Mouse (Mus musculus) lung, postnatal 36 days (tissue): ENCODE measurements at regions not wholly inside any gene's neighbourhood (a gene's known extent, or its start where the extent isn't known, plus 50 kb on each side); places are given as distances from the start of the nearest gene placed in this dataset.
A peak's percentile ranks its signal among the peaks of the same experiment; 100 is the strongest.

Experiments
- DNase-seq: peaks from one replicate; pipeline ENCODE4 v3.0.0; 2022; ENCODE audit warnings: mixed read lengths

- no peak for DNase-seq
Measured at GRCm38 (mm10) chr6:103312935-103313334, 197.5 kb upstream of the Chl1 start.

- DNase-seq, result no peak
Measured at GRCm38 (mm10) chr6:103318081-103318480, 192.3 kb upstream of the Chl1 start.

- DNase-seq, result no peak
Measured at GRCm38 (mm10) chr6:103318677-103319359, 191.6 kb upstream of the Chl1 start.

GRCm38 (mm10) chr6:103319964-103320363, 190.4 kb upstream of the Chl1 start:
- no peak for DNase-seq

- no peak for DNase-seq
Measured at GRCm38 (mm10) chr6:103320550-103320949, 189.8 kb upstream of the Chl1 start.

GRCm38 (mm10) chr6:103321058-103321457, 189.3 kb upstream of the Chl1 start:
- DNase-seq, result no peak

- no peak for DNase-seq
Measured at GRCm38 (mm10) chr6:103322442-103322841, 187.9 kb upstream of the Chl1 start.

GRCm38 (mm10) chr6:103335683-103336082, 174.7 kb upstream of the Chl1 start:
- DNase-seq, result no peak

- DNase-seq, result no peak
Measured at GRCm38 (mm10) chr6:103339961-103340732, 170.2 kb upstream of the Chl1 start.

- no peak for DNase-seq
Measured at GRCm38 (mm10) chr6:103343515-103343914, 166.9 kb upstream of the Chl1 start.

- peak; percentile 12 for DNase-seq
Measured at GRCm38 (mm10) chr6:103344413-103344812, 166.0 kb upstream of the Chl1 start.

- peak; percentile 20 for DNase-seq
Measured at GRCm38 (mm10) chr6:103345195-103345594, 165.2 kb upstream of the Chl1 start.

- DNase-seq, result no peak
Measured at GRCm38 (mm10) chr6:103352405-103353124, 157.8 kb upstream of the Chl1 start.

GRCm38 (mm10) chr6:103353346-103353745, 157.0 kb upstream of the Chl1 start:
- no peak for DNase-seq

- DNase-seq, result no peak
Measured at GRCm38 (mm10) chr6:103366782-103367491, 143.4 kb upstream of the Chl1 start.

GRCm38 (mm10) chr6:103374956-103375355, 135.4 kb upstream of the Chl1 start:
- peak; percentile 16 for DNase-seq

- DNase-seq, result no peak
Measured at GRCm38 (mm10) chr6:103377277-103377676, 133.1 kb upstream of the Chl1 start.

GRCm38 (mm10) chr6:103378047-103378446, 132.3 kb upstream of the Chl1 start:
- no peak for DNase-seq

GRCm38 (mm10) chr6:103381030-103381429, 129.4 kb upstream of the Chl1 start:
- DNase-seq, result no peak

GRCm38 (mm10) chr6:103381930-103382329, 128.5 kb upstream of the Chl1 start:
- no peak for DNase-seq

- DNase-seq, result no peak
Measured at GRCm38 (mm10) chr6:103386591-103386990, 123.8 kb upstream of the Chl1 start.

GRCm38 (mm10) chr6:103405961-103406360, 104.4 kb upstream of the Chl1 start:
- DNase-seq, result no peak

GRCm38 (mm10) chr6:103414888-103415287, 95.5 kb upstream of the Chl1 start:
- DNase-seq, result no peak
